Mouse (Mus musculus) kidney, embryonic 16.5 days (tissue): ENCODE data around the gene Dync1li1. TPM values are rescaled to one million over a fixed set of nuclear protein-coding genes. Genes with fewer than 3 reads are reported as not detected.
"Not testable (repeated sequence)": the region's sequence is repeated elsewhere in the genome, so short reads cannot be mapped to it uniquely, and the experiment has no call there.

Experiments used
- ATAC-seq: fragments of 200-750 bp; cut with Nextera tagmentation; 2 replicates; pipeline ENCODE4 v1.8.0; 2017; ENCODE audit warnings: moderate TSS enrichment; ENCODE audit not compliant: low FRiP score, low TSS enrichment
- H3K27ac ChIP-seq: fragments of 300-500 bp; sonication (generic); 2 replicates; pipeline ENCODE4 v1.5.1; 2014; ENCODE audit warnings: low read length
- H3K27me3 ChIP-seq: fragments of 300-500 bp; sonication (generic); 2 replicates; pipeline ENCODE4 v1.6.1; 2014; ENCODE audit warnings: low read length, control low read depth, mixed read lengths; ENCODE audit not compliant: insufficient read depth
- H3K36me3 ChIP-seq: fragments of 300-500 bp; sonication (generic); 2 replicates; pipeline ENCODE4 v1.6.1; 2014; ENCODE audit warnings: low read length, control low read depth, mixed read lengths; ENCODE audit not compliant: insufficient read depth
- H3K4me1 ChIP-seq: fragments of 300-500 bp; sonication (generic); 2 replicates; pipeline ENCODE4 v1.6.1; 2014; ENCODE audit warnings: low read length, control low read depth, mixed read lengths; ENCODE audit not compliant: insufficient read depth
- H3K4me2 ChIP-seq: fragments of 300-500 bp; sonication (generic); replicated peaks from 2 replicates; pipeline ENCODE4 v1.6.1; 2014; ENCODE audit warnings: low read depth, low read length
- H3K4me3 ChIP-seq: fragments of 300-500 bp; sonication (generic); 2 replicates; pipeline ENCODE4 v1.5.1; 2014; ENCODE audit warnings: mild to moderate bottlenecking, low read length
- H3K9ac ChIP-seq: fragments of 300-500 bp; sonication (generic); replicated peaks from 2 replicates; pipeline ENCODE4 v1.6.1; 2014; ENCODE audit warnings: low read length
- H3K9me3 ChIP-seq: fragments of 300-500 bp; sonication (generic); 2 replicates; pipeline ENCODE4 v1.6.1; 2016; ENCODE audit warnings: low read length, control low read depth
- WGBS: fragments of 180-500 bp; shearing (Covaris S2); extraction: QIAGEN DNeasy Blood & Tissue Kit; methylation state at CpG from one replicate; pipeline ENCODE4 v1.1.7; 2014; 5-methylcytosine and 5-hydroxymethylcytosine counted together
- polyA plus RNA-seq: library from polyadenylated mRNA; unstranded; fragments of >200 nt; fragmentation: Nextera tagmentation; extraction: Ambion mirVana; gene quantifications from 2 replicates; pipeline ENCODE4 v1.2.1, GENCODE M21; 2015

Gene Dync1li1
- polyA plus RNA-seq, 1 experiment from 2014 or later: 45.7 TPM

DNA sequence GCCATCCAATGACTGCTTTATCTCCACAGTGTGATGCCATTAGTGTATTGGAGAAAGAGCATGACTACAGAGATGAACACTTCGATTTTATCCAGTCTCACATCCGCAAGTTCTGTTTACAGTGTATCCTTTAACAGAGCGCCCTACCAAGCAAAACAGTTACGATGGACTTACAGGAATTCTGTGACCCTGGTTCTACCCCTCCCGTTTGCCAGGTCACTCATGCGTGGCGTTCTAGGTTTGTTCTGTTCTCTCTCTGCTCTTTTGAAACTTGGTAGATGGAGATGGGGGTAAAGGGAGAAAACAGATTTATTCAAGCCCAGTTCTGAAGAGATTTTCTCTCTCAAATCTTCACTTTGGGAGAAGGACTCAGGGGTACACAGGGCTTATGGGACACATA lies 24.9 kb downstream of the Dync1li1 start:
- WGBS: 74% methylated on average over 7 of the region's 7 CpGs
- no peaks in the 10 kb centered on the region for H3K27me3 ChIP-seq
- no peak overlapping the region for H3K4me3 ChIP-seq
- H3K4me1 ChIP-seq: peaks cover 13% of the 10 kb centered on the region; the same call in 1 of the 2 replicates
- no peaks in the 10 kb centered on the region for H3K9me3 ChIP-seq
- H3K4me2 ChIP-seq: no peak overlapping the region
- H3K9ac ChIP-seq: no peak overlapping the region
- H3K36me3 ChIP-seq: peaks cover 46% of the 10 kb centered on the region
- no peak overlapping the region for H3K27ac ChIP-seq
- no peak for ATAC-seq

DNA sequence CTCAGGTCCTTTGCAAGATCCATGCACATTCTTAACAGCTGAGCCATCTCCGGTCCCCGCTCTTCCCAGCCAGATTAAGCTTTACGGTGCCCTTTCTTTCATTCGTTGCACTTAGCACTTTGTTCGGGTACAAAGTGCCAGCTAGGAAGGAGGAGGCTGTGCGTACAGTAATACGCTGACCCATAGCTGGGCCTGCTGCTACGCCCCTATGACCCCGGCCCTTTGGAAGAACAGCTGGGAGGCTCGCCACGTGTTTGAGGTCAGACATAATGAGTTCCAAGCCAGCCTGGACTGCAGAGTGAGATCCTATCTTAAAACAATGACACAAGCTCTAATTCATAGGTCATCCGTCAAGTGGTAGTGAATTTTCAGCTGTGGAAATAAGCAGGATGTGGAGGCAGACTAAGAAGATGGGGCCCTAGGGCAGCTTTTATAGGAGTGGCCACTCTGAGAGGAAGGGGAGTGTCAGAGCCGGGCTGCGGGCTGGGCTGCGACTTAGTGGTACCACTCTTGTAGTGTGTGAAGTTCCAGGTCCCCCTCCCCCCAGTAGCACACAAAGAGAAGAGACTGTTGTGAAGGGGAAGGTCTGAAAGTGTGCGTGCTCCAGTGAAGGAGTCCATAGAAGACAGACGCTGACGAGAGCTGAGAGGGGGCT lies 28.2 kb downstream of the Dync1li1 start:
- H3K9me3 ChIP-seq: no peaks in the 10 kb centered on the region
- H3K36me3 ChIP-seq: peaks cover 61% of the 10 kb centered on the region
- H3K4me1 ChIP-seq: peaks cover 13% of the 10 kb centered on the region; the same call in 1 of the 2 replicates
- no peaks in the 10 kb centered on the region for H3K27me3 ChIP-seq
- peak; percentile 88 for ATAC-seq
- H3K4me3 ChIP-seq: no peak overlapping the region
- no peak overlapping the region for H3K4me2 ChIP-seq
- H3K9ac ChIP-seq: no peak overlapping the region
- peak overlapping the region; percentile 50 for H3K27ac ChIP-seq
- 45% methylated on average over 18 of the region's 18 CpGs for WGBS

DNA sequence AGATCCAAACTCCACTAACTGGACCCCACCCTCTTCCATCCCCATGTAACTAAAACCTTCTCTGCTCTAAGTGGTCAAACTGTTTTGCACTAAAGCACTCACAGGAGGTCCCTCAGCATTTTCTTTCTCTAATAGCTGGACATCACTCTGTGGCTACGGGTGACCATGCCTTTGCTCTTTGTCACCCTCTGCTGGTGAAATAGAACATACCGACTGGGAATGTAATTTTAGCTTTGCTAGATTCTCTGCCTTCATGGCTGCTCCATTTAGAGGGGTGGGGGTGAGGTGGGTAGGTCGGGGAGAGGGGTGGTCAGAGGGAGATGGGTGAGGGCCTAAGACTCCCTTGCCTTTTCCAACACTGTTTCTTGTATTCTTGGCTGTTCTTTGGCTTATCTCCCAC lies 38.7 kb downstream of the Dync1li1 start:
- ATAC-seq: no peak
- Histone ChIP-seq H3K27me3 (no peaks in the 10 kb centered on the region), H3K9ac (no peak overlapping the region), H3K27ac (no peak overlapping the region), H3K4me2 (no peak overlapping the region), H3K9me3 (no peaks in the 10 kb centered on the region), H3K4me1 (peaks cover 12% of the 10 kb centered on the region), H3K4me3 (no peak overlapping the region), H3K36me3 (peaks cover 25% of the 10 kb centered on the region)
- WGBS: 4% methylated on average over 3 of the region's 3 CpGs

DNA sequence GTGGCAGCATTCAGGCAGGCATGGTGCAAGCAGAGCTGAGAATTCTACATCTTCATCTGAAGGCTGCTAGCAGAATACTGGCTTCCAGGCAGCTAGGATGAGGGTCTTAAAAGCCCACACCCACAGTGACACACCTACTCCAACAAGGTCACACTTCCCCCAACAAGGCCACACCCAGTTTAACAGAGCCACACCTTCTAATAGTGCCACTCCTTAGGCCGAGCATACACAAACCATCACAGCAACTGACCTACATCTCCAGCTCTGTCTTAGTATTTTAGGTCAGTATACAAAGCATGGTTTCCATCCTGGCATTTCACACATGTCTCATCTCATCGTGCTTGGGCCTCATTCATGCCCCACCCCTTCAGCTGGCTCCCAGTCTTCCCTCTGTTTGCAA lies 39.8 kb downstream of the Dync1li1 start:
- not testable (repeated sequence) for H3K9me3 ChIP-seq, H3K9ac ChIP-seq, H3K4me2 ChIP-seq, H3K27ac ChIP-seq, H3K27me3 ChIP-seq, H3K4me3 ChIP-seq, ATAC-seq
- peaks cover 24% of the 10 kb centered on the region for H3K4me1 ChIP-seq
- H3K36me3 ChIP-seq: peaks cover 15% of the 10 kb centered on the region
- WGBS: 45% methylated on average over 2 of the region's 2 CpGs

DNA sequence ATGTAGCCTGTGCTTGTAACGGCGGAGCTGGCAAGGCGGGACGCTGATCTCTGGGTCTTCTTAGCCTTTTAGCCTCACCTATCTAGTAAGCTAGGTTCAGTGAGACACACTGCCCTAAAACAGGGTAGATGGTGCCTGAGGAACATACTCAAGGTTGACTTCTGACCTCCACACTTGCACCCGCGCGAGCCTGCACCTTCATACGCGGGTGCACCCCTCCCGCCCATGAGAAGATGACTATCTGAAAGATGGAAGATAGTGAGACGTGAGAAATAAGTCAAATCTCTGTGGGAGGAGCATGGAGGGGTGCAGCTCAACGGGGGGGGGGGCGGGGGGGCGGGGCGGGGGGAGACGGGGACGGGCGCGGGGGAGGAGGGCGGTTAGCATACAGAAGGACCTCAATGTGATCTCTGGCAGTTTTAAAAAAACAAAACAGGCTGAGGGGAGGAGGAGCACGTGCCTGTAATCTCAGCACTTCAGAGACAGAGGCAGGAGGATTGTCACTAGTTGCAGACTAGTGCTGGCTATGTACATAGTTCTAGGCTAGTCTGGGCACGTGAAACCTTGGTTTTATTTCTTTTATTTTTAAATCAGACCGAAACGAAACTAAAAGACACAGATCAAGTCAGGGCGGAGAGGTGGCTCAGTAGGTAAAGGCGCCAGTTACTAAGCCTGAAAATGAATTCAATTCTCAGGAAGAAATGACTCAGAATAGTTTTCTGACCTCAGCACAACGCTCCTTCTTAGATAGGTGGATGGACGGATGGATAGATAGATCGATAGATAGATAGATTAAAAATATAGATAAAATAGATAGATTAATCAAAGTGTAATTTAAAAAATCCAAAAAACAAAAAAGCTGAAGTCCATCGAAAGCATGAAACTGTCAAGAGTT lies 41.6 kb downstream of the Dync1li1 start:
- Histone ChIP-seq H3K4me3 (peak overlapping the region; percentile 73), H3K4me1 (peaks cover 26% of the 10 kb centered on the region), H3K9ac (0 out of 2 replicates have a peak overlapping the region, but pooled peaks have one; percentile 9), H3K9me3 (no peaks in the 10 kb centered on the region), H3K27ac (0 out of 2 replicates have a peak overlapping the region, but pooled peaks have one; percentile 10), H3K36me3 (0 out of 2 replicates have a peak, but pooled peaks cover 4% of the 10 kb centered on the region), H3K4me2 (peak overlapping the region; percentile 67), H3K27me3 (no peaks in the 10 kb centered on the region)
- WGBS: 28% methylated on average over 27 of the region's 30 CpGs
- no peak for ATAC-seq

DNA sequence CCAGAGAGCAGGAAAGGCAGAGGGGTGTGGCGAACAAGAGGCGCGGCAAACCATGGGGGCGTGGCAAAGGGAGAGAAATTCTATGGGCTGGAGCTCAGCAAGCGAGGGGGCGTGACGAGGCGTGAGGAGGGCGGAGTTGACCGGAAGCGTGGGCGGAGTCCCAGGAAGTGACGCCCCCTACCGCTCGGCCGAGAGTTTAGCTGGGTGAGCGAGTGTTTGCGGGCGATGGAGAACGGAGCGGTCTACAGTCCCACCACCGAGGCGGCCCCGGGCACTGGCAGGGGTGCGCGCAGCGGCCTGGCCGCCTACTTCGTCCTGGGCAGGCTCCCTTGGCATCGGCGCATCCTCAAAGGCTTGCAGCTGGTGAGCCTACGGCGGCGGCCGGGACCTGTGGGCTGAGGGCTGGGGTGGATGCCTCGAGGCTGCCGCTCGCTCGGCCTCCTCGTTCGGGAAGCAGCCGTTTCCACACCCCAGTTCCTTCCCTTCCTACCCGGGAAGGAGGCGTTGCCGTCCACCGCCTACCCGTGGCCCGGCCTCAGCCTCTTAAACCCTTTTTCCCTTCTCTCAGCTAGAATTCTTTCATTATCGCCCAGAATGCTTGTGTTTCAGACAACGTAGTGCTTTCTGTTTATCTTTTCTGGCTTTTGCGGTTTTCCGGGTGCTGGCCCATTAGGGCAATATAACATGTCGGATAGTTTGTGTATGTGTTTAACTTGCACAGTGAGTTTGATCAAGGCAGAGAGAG lies 42.6 kb downstream of the Dync1li1 start, which contains the start of gene Cmtm6:
Cmtm6 (plus strand) TSS at position 106 of the 745 bp plus-strand sequence.
- H3K9me3 ChIP-seq: no peaks in the 10 kb centered on the region
- H3K27ac ChIP-seq: peak within 1 kb of the TSS; percentile 93
- peak within 1 kb of the TSS; percentile 73 for H3K4me3 ChIP-seq
- H3K36me3 ChIP-seq: no peaks in the 10 kb centered on the region
- H3K27me3 ChIP-seq: no peaks in the 10 kb centered on the region
- ATAC-seq: peak; percentile 94
- peak within 1 kb of the TSS; percentile 93 for H3K9ac ChIP-seq
- peaks cover 28% of the 10 kb centered on the region for H3K4me1 ChIP-seq
- H3K4me2 ChIP-seq: peak within 1 kb of the TSS; percentile 67
- under 1% methylated on average over 52 of the region's 53 CpGs for WGBS

DNA sequence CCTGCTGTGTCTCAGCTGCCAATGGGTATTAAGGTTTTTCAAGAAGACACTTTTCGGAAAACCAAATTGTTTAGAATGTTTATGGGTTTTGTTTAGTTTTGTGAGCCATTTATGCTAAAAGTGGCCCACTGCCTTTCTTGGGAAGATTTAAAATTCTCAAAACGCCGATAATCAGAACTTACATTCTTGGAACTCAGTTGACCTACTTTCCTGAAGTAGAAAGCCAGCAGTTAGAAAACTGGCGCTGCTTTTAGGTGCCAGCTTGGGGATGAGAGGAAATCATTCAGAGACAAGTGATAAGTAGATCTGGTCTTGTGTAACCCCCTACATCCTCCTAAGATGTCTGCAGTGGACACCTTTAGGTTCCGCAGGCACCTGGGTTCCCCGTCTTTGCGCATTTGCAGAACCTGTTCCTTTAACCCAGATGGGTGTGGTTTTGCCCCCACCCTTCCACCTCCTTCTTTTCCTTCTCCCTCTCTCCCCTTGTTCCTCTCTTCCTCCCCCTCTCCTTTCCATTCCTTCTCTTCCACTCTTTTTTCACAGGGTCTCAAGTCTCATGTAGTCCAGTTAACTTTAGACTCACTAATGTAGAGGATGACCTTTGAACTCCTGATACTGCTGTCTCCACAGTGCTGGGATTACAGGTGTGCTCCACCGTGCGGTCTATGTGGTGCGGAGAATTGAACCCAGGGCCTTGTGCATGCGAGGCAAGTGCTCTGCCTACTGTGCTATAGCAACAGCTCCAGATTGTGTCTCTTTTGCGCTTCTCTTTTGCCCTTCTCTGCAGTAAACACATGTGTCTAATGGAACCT lies 43.5 kb downstream of the Dync1li1 start:
- no peaks in the 10 kb centered on the region for H3K36me3 ChIP-seq
- peak overlapping the region; percentile 93 for H3K9ac ChIP-seq
- 67% methylated on average over 12 of the region's 12 CpGs for WGBS
- H3K9me3 ChIP-seq: no peaks in the 10 kb centered on the region
- H3K4me3 ChIP-seq: peak overlapping the region; percentile 73
- H3K4me1 ChIP-seq: peaks cover 37% of the 10 kb centered on the region
- H3K4me2 ChIP-seq: peak overlapping the region; percentile 67
- H3K27ac ChIP-seq: peak overlapping the region; percentile 93; the same call in 1 of the 2 replicates
- no peak for ATAC-seq
- H3K27me3 ChIP-seq: no peaks in the 10 kb centered on the region

DNA sequence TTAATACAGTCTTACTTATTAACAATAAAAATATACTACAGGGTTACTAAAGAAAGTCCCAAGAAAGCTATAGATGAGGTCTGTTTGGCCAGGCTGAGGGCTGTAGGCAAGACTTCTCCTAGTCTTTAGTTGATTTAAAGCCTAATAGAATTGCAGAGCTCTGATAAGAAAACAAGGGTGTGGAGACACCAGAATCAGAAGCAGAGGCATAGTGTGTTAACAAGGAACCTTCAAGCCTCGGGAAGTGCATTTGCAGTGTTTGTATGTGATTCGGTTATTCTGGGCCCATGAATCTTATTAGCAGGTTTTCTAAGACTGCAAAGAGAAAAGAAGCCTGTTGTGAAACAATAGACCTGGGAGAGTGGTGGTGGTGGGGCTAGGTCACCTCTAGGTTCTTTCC lies 44.6 kb downstream of the Dync1li1 start:
- Histone ChIP-seq H3K9ac (no peak overlapping the region), H3K4me2 (no peak overlapping the region), H3K27ac (no peak overlapping the region), H3K27me3 (no peaks in the 10 kb centered on the region), H3K36me3 (no peaks in the 10 kb centered on the region), H3K4me1 (peaks cover 41% of the 10 kb centered on the region), H3K9me3 (no peaks in the 10 kb centered on the region), H3K4me3 (no peak overlapping the region)
- ATAC-seq: no peak
- WGBS: 69% methylated on average over 2 of the region's 2 CpGs

DNA sequence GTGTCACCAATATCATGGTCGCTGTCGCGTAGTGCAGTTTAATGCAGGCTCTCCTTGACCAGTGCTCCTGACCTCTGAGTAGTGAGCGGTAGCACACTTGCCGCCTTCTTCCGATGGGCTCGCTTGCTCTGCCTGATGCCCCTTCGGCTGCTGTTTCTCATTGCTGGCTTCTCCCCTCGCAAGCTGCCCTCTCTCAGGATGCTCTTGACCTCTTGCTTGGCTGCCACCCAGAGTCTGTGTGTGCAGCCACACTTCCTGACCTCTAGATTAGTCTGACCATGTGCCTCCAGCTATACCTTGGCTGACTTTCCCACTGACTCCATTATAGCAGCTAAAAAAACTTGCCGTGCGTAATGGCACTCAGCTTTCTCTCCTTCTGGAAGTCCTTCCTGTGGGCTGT lies 47.9 kb downstream of the Dync1li1 start:
- Histone ChIP-seq H3K9ac (no peak overlapping the region; the same call in 1 of the 2 replicates), H3K4me2 (no peak overlapping the region; the same call in 1 of the 2 replicates), H3K4me1 (peaks cover 36% of the 10 kb centered on the region), H3K27me3 (no peaks in the 10 kb centered on the region), H3K27ac (peak overlapping the region; percentile 69), H3K4me3 (no peak overlapping the region), H3K36me3 (peaks cover 6% of the 10 kb centered on the region), H3K9me3 (no peaks in the 10 kb centered on the region)
- peak; percentile 72 for ATAC-seq
- WGBS: 37% methylated on average over 11 of the region's 11 CpGs
